Mouse (Mus musculus): ENCODE results near the gene Tbc1d10a. TPM values are rescaled to one million over a fixed set of nuclear protein-coding genes. Genes with fewer than 3 reads are reported as not detected.

Tbc1d10a gene
- polyA plus RNA-seq, 1 experiment from 2014 or later: 31.0 TPM

GRCm38 (mm10) chr11:4257756-4258155 is 71.2 kb downstream of the Tbc1d10a start:
- 47% methylated on average over 5 of the region's 5 CpGs for WGBS
- no peak overlapping the region for H3K9ac ChIP-seq (ENCODE audit: low read depth, low read length)
- no peak for ATAC-seq (ENCODE audit: low read depth)
- H3K9me3 ChIP-seq (ENCODE audit: control insufficient read depth, low read length): no peaks in the 10 kb centered on the region
- no peaks in the 10 kb centered on the region for H3K27me3 ChIP-seq (replicated peaks; ENCODE audit: control insufficient read depth, insufficient read depth, low read length)
- H3K27ac ChIP-seq (replicated peaks; ENCODE audit: low read depth, low read length): no peak overlapping the region
- H3K4me2 ChIP-seq (ENCODE audit: low read depth, low read length): no peak overlapping the region
- no peak overlapping the region for H3K4me3 ChIP-seq (ENCODE audit: low read depth, low read length)
- peaks cover 16% of the 10 kb centered on the region for H3K4me1 ChIP-seq (ENCODE audit: control insufficient read depth, insufficient read depth, low read length)
- no peaks in the 10 kb centered on the region for H3K36me3 ChIP-seq (ENCODE audit: control insufficient read depth, insufficient read depth, low read length)
- no peak for DNase-seq (ENCODE audit: low spot score)

- ATAC-seq (ENCODE audit: low read depth) (peak; percentile 66), DNase-seq (ENCODE audit: low spot score) (peak; percentile 70)
- H3K27me3 ChIP-seq (replicated peaks; ENCODE audit: control insufficient read depth, insufficient read depth, low read length): no peaks in the 10 kb centered on the region
- WGBS: 0% methylated on average over 7 of the region's 7 CpGs
- H3K27ac ChIP-seq (replicated peaks; ENCODE audit: low read depth, low read length): no peak overlapping the region
- peaks cover 20% of the 10 kb centered on the region for H3K4me1 ChIP-seq (ENCODE audit: control insufficient read depth, insufficient read depth, low read length)
- H3K36me3 ChIP-seq (ENCODE audit: control insufficient read depth, insufficient read depth, low read length): no peaks in the 10 kb centered on the region
- H3K4me2 ChIP-seq (ENCODE audit: low read depth, low read length): peak overlapping the region; percentile 53
- H3K9me3 ChIP-seq (ENCODE audit: control insufficient read depth, low read length): no peaks in the 10 kb centered on the region
- peak overlapping the region; percentile 15; the same call in 1 of the 2 replicates for H3K4me3 ChIP-seq (ENCODE audit: low read depth, low read length)
- no peak overlapping the region for H3K9ac ChIP-seq (ENCODE audit: low read depth, low read length)
These were observed 72.1 kb downstream of the Tbc1d10a start for GRCm38 (mm10) chr11:4258657-4259082.

DNA sequence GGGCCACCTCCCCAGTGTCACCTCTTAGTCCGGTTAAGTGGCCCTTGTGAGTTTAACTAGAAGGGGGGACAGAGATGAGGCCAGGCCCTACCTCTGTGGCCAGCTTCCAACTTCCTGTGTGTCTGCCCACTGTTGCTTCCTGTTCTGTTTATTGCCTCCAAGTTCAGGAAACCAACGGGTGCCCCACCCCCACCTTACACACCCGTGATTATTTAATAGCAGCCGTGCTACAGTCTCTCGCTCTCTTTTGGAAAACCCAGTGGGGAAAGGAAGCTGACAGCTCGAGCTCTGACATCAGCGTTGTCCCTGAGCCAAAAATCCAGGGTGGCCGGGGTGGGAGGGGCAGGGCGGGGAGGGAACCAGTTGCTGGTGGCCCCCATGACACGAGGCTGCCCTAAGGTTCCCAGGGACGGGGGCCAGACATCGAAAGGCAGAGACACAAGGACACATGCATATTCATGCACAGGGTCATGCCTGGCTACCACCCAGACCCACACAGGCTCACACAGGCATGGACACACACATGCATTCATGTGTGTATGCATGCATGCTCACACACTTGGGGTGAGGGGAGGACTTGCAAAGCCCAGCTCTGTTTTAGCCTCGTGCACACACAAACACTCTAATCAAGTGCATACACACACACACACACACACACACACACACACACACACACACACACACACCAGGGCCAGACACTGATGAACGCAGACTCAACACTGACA is 74.0 kb downstream of the Tbc1d10a start:
- DNase-seq (ENCODE audit: low spot score) (peak; percentile 63), ATAC-seq (ENCODE audit: low read depth) (no peak)
- Histone ChIP-seq H3K9me3 (ENCODE audit: control insufficient read depth, low read length) (no peaks in the 10 kb centered on the region), H3K9ac (ENCODE audit: low read depth, low read length) (0 out of 2 replicates have a peak overlapping the region, but pooled peaks have one; percentile 5), H3K4me1 (ENCODE audit: control insufficient read depth, insufficient read depth, low read length) (peaks cover 20% of the 10 kb centered on the region), H3K27me3 (replicated peaks; ENCODE audit: control insufficient read depth, insufficient read depth, low read length) (peaks cover 14% of the 10 kb centered on the region), H3K4me3 (ENCODE audit: low read depth, low read length) (no peak overlapping the region), H3K36me3 (ENCODE audit: control insufficient read depth, insufficient read depth, low read length) (no peaks in the 10 kb centered on the region), H3K27ac (replicated peaks; ENCODE audit: low read depth, low read length) (no peak overlapping the region), H3K4me2 (ENCODE audit: low read depth, low read length) (no peak overlapping the region)
- WGBS: 32% methylated on average over 14 of the region's 14 CpGs

DNA sequence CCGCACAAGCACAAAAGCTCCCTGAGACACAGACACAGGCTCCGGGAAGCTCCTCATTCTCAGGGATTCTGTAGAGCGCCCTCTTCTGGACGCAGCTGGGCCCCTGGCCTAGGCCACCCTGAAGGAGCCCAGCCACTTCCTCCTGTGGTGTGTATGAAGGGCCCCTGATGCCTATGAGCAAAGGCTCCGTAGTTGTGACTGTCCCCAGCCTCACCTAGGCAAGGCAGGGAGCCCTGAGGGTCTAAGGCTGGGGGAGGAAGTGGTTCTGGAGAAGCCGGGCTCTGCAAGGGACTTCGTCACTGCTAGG is 74.6 kb downstream of the Tbc1d10a start:
- DNase-seq (ENCODE audit: low spot score): peak; percentile 55
- Histone ChIP-seq H3K9me3 (ENCODE audit: control insufficient read depth, low read length) (no peaks in the 10 kb centered on the region), H3K4me3 (ENCODE audit: low read depth, low read length) (no peak overlapping the region), H3K4me1 (ENCODE audit: control insufficient read depth, insufficient read depth, low read length) (peaks cover 20% of the 10 kb centered on the region), H3K36me3 (ENCODE audit: control insufficient read depth, insufficient read depth, low read length) (no peaks in the 10 kb centered on the region), H3K9ac (ENCODE audit: low read depth, low read length) (no peak overlapping the region), H3K4me2 (ENCODE audit: low read depth, low read length) (no peak overlapping the region), H3K27ac (replicated peaks; ENCODE audit: low read depth, low read length) (no peak overlapping the region), H3K27me3 (replicated peaks; ENCODE audit: control insufficient read depth, insufficient read depth, low read length) (peaks cover 18% of the 10 kb centered on the region)
- WGBS: 47% methylated on average over 6 of the region's 7 CpGs
- ATAC-seq (ENCODE audit: low read depth): no peak

- Histone ChIP-seq H3K4me2 (ENCODE audit: low read depth, low read length) (no peak overlapping the region), H3K36me3 (ENCODE audit: control insufficient read depth, insufficient read depth, low read length) (no peaks in the 10 kb centered on the region), H3K9ac (ENCODE audit: low read depth, low read length) (no peak overlapping the region), H3K27me3 (replicated peaks; ENCODE audit: control insufficient read depth, insufficient read depth, low read length) (peaks cover 25% of the 10 kb centered on the region), H3K4me3 (ENCODE audit: low read depth, low read length) (no peak overlapping the region), H3K9me3 (ENCODE audit: control insufficient read depth, low read length) (no peaks in the 10 kb centered on the region), H3K27ac (replicated peaks; ENCODE audit: low read depth, low read length) (no peak overlapping the region), H3K4me1 (ENCODE audit: control insufficient read depth, insufficient read depth, low read length) (peaks cover 20% of the 10 kb centered on the region)
- WGBS: 22% methylated on average over 5 of the region's 5 CpGs
- ATAC-seq (ENCODE audit: low read depth): no peak
- peak; percentile 85 for DNase-seq (ENCODE audit: low spot score)
These were observed 75.4 kb downstream of the Tbc1d10a start for GRCm38 (mm10) chr11:4261969-4262368.

GRCm38 (mm10) chr11:4262847-4263246 is 76.3 kb downstream of the Tbc1d10a start:
- Histone ChIP-seq H3K27me3 (replicated peaks; ENCODE audit: control insufficient read depth, insufficient read depth, low read length) (peaks cover 34% of the 10 kb centered on the region), H3K27ac (replicated peaks; ENCODE audit: low read depth, low read length) (no peak overlapping the region), H3K4me1 (ENCODE audit: control insufficient read depth, insufficient read depth, low read length) (peaks cover 20% of the 10 kb centered on the region), H3K4me2 (ENCODE audit: low read depth, low read length) (no peak overlapping the region), H3K4me3 (ENCODE audit: low read depth, low read length) (no peak overlapping the region), H3K36me3 (ENCODE audit: control insufficient read depth, insufficient read depth, low read length) (no peaks in the 10 kb centered on the region), H3K9me3 (ENCODE audit: control insufficient read depth, low read length) (no peaks in the 10 kb centered on the region), H3K9ac (ENCODE audit: low read depth, low read length) (no peak overlapping the region)
- WGBS: 12% methylated on average over 6 of the region's 7 CpGs
- DNase-seq (ENCODE audit: low spot score) (no peak), ATAC-seq (ENCODE audit: low read depth) (no peak)

DNA sequence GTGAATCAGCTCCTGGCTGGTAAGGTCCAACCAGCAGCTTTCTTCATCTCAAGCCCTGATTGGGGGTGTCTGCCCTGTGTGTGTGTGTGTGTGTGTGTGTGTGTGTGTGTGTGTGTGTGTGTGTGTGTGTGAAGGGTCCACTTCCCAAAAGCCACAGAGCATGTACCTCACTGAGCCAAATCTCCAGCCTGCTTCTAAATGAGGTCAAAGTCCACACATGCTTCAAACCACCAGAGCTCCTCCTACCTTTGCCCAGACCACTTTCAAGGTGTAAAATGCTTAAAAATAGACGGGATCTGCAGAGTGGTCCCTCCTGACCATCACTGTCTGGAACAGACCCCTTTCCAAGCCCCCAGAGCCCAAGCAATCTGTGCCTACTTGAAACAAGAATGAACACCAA is 76.7 kb downstream of the Tbc1d10a start:
- Histone ChIP-seq H3K4me2 (ENCODE audit: low read depth, low read length) (no peak overlapping the region), H3K27ac (replicated peaks; ENCODE audit: low read depth, low read length) (no peak overlapping the region), H3K27me3 (replicated peaks; ENCODE audit: control insufficient read depth, insufficient read depth, low read length) (peaks cover 38% of the 10 kb centered on the region), H3K9me3 (ENCODE audit: control insufficient read depth, low read length) (no peaks in the 10 kb centered on the region), H3K36me3 (ENCODE audit: control insufficient read depth, insufficient read depth, low read length) (no peaks in the 10 kb centered on the region), H3K4me1 (ENCODE audit: control insufficient read depth, insufficient read depth, low read length) (peaks cover 20% of the 10 kb centered on the region), H3K4me3 (ENCODE audit: low read depth, low read length) (no peak overlapping the region), H3K9ac (ENCODE audit: low read depth, low read length) (no peak overlapping the region)
- DNase-seq (ENCODE audit: low spot score) (no peak), ATAC-seq (ENCODE audit: low read depth) (no peak)
- 25% methylated on average over 1 of the region's 1 CpGs for WGBS

- no peak for ATAC-seq (ENCODE audit: low read depth)
- peaks cover 17% of the 10 kb centered on the region for H3K4me1 ChIP-seq (ENCODE audit: control insufficient read depth, insufficient read depth, low read length)
- whole genome bisulfite sequencing: 40% methylated on average over 7 of the region's 7 CpGs
- no peaks in the 10 kb centered on the region for H3K36me3 ChIP-seq (ENCODE audit: control insufficient read depth, insufficient read depth, low read length)
- no peak for DNase-seq (ENCODE audit: low spot score)
- no peak overlapping the region for H3K4me2 ChIP-seq (ENCODE audit: low read depth, low read length)
- H3K27ac ChIP-seq (replicated peaks; ENCODE audit: low read depth, low read length): no peak overlapping the region
- H3K9ac ChIP-seq (ENCODE audit: low read depth, low read length): no peak overlapping the region
- H3K4me3 ChIP-seq (ENCODE audit: low read depth, low read length): no peak overlapping the region
- peaks cover 46% of the 10 kb centered on the region for H3K27me3 ChIP-seq (replicated peaks; ENCODE audit: control insufficient read depth, insufficient read depth, low read length)
- H3K9me3 ChIP-seq (ENCODE audit: control insufficient read depth, low read length): no peaks in the 10 kb centered on the region
These were observed 77.5 kb downstream of the Tbc1d10a start for GRCm38 (mm10) chr11:4264066-4264465.

All from embryonic facial prominence, embryonic 14.5 days (tissue).